Mouse (Mus musculus): ENCODE data around the gene Nt5c2. TPM values are rescaled to one million over a fixed set of nuclear protein-coding genes. Genes with fewer than 3 reads are reported as not detected.
A peak's percentile ranks its signal among the peaks of the same experiment; 100 is the strongest.
"Not testable (repeated sequence)": the region's sequence is repeated elsewhere in the genome, so short reads cannot be mapped to it uniquely, and the experiment has no call there.

The Nt5c2 gene
- polyA plus RNA-seq, 1 experiment from 2014 or later, result 77.9 TPM

DNA sequence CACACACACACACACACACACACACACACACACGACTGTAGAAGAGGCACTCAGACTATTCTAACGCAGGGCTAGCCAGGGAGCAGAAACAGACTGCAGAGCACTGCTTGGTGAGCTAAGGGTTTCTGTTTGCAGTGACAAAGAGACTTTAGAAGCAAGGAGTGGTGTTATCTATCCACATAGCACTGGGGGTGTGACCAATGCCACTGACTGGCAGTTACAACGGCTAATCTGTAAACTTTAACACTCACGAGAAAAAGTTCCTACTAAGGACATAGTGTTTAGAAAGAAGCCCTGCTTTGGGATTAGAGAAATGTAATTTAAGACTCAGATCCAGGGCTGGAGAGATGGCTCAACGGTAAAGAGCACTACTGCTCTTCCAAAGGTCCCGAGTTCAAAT, 15.2 kb downstream of the Nt5c2 start:
- Histone ChIP-seq H3K4me3 (ENCODE audit: low read depth, low read length) (no peak overlapping the region), H3K9me3 (ENCODE audit: control insufficient read depth, low read length) (no peaks in the 10 kb centered on the region), H3K9ac (ENCODE audit: low read length) (no peak overlapping the region), H3K27ac (ENCODE audit: low read depth, low read length) (no peak overlapping the region), H3K36me3 (ENCODE audit: control insufficient read depth, insufficient read depth, low read length) (no peaks in the 10 kb centered on the region), H3K27me3 (ENCODE audit: control insufficient read depth, insufficient read depth, low read length) (no peaks in the 10 kb centered on the region), H3K4me1 (replicated peaks; ENCODE audit: control insufficient read depth, insufficient read depth, low read length) (no peaks in the 10 kb centered on the region), H3K4me2 (ENCODE audit: low read depth, low read length, severe bottlenecking) (no peak overlapping the region)
- 82% methylated on average over 6 of the region's 6 CpGs for WGBS
- no peak for DNase-seq (ENCODE audit: low spot score)
- no peak for ATAC-seq (replicated peaks; ENCODE audit: low FRiP score)

DNA sequence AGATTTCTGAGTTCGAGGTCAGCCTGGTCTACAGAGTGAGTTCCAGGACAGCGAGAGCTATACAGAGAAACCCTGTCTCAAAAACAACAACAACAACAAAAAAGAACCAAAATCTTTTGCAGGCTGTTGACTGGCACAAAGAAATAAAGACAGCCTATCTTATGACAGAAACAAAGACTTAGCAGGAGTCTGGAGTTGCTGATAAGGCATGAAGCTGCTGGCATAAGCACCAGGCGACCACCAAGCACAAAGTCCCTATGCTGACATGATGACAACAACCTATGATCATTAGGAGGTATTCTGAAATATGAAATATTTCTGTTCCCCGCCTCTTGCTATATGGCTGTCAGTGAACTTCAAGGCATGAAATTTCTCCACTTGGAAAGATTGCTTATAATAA, 16.0 kb downstream of the Nt5c2 start:
- Histone ChIP-seq H3K36me3 (ENCODE audit: control insufficient read depth, insufficient read depth, low read length) (no peaks in the 10 kb centered on the region), H3K4me2 (ENCODE audit: low read depth, low read length, severe bottlenecking) (no peak overlapping the region), H3K9me3 (ENCODE audit: control insufficient read depth, low read length) (no peaks in the 10 kb centered on the region), H3K9ac (ENCODE audit: low read length) (no peak overlapping the region), H3K27me3 (ENCODE audit: control insufficient read depth, insufficient read depth, low read length) (no peaks in the 10 kb centered on the region), H3K4me1 (replicated peaks; ENCODE audit: control insufficient read depth, insufficient read depth, low read length) (no peaks in the 10 kb centered on the region), H3K27ac (ENCODE audit: low read depth, low read length) (no peak overlapping the region), H3K4me3 (ENCODE audit: low read depth, low read length) (no peak overlapping the region)
- 84% methylated on average over 4 of the region's 4 CpGs for WGBS
- DNase-seq (ENCODE audit: low spot score), result no peak
- no peak for ATAC-seq (replicated peaks; ENCODE audit: low FRiP score)

DNA sequence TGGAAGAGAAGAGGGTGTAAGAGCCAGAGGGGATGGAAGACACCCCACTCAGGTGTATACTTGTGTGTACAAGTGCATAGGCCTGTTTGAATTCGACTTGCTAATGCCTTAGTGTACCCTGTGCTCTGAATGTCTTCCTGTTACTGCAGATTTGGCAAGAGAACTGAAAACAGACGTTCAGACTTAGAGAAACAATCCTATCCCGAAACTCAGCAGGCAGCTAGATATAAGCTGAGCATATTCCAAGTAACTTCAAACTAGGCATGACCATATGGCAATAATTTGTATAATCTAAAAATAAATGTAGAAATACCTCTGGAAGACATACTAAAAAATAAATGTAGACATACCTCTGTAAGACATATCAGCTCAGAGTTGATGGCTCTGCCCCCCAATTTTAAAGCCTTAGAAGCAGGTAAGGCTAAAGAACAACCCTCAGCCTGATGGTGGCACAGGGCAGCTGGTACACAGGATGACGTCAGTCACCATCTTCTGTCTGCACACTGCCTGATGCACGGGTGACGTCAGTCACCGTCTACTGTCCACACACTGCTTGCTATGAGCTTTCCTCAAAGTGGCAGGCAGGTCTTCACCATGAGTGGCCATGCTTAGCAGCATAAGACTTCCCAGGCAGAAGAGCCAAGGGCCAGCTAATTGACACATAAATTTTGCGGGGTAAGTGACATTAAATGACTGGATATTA, 16.6 kb downstream of the Nt5c2 start:
- ATAC-seq (replicated peaks; ENCODE audit: low FRiP score), result no peak
- 90% methylated on average over 8 of the region's 8 CpGs for WGBS

DNA sequence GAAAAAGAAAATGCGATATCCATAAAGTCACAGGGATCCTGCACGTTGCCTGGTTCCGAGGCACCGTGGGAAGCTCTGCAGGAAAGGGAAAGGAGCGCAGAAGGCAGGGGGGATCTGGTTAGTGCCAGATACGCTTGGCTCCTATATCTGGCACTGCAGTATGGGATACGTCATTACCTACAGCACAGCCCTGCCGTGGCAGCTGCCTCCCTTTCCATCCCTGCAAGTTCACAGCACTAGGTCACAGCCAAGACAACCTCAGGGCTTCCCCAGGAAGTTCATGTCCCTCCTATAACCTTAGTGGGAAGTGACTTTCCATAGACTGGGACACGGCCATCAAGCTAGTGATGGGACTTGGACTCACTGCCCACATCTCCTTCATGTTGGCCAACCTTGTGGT, 18.9 kb downstream of the Nt5c2 start:
- no peak overlapping the region for H3K9ac ChIP-seq (ENCODE audit: low read length)
- ATAC-seq (replicated peaks; ENCODE audit: low FRiP score) (no peak), DNase-seq (ENCODE audit: low spot score) (no peak)

More for the DNA sequence above, 16.6 kb downstream of the Nt5c2 start:
- H3K4me3 ChIP-seq (ENCODE audit: low read depth, low read length), result no peak overlapping the region
- no peak for DNase-seq (ENCODE audit: low spot score)
- H3K27ac ChIP-seq (ENCODE audit: low read depth, low read length), result no peak overlapping the region
- H3K36me3 ChIP-seq (ENCODE audit: control insufficient read depth, insufficient read depth, low read length), result no peaks in the 10 kb centered on the region
- no peaks in the 10 kb centered on the region for H3K27me3 ChIP-seq (ENCODE audit: control insufficient read depth, insufficient read depth, low read length)
- no peak overlapping the region for H3K9ac ChIP-seq (ENCODE audit: low read length)
- H3K4me1 ChIP-seq (replicated peaks; ENCODE audit: control insufficient read depth, insufficient read depth, low read length), result no peaks in the 10 kb centered on the region
- no peak overlapping the region for H3K4me2 ChIP-seq (ENCODE audit: low read depth, low read length, severe bottlenecking)
- H3K9me3 ChIP-seq (ENCODE audit: control insufficient read depth, low read length), result no peaks in the 10 kb centered on the region

DNA sequence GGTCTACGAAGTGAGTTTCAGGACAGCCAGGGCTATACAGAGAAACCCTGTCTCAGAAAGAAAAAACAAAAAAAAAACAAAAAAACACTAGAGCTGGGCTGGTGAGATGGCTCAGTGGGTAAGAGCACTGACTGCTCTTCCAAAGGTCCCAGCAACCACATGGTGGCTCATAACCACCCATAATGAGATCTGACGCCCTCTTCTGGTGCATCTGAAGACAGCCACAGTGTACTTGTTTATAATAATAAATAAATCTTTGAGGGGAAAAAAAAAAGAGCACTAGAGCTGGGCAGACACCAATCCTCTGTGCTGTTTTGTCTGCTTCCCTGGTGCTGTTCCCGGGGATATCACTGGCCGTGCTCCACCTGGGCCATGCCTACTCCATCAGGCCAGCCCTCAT, 22.6 kb downstream of the Nt5c2 start:
- not testable (repeated sequence) for ATAC-seq (replicated peaks; ENCODE audit: low FRiP score); DNase-seq (ENCODE audit: low spot score)
- 79% methylated on average over 4 of the region's 4 CpGs for WGBS

More for the DNA sequence above, 18.9 kb downstream of the Nt5c2 start:
- Histone ChIP-seq H3K27ac (ENCODE audit: low read depth, low read length) (no peak overlapping the region), H3K4me2 (ENCODE audit: low read depth, low read length, severe bottlenecking) (no peak overlapping the region), H3K4me3 (ENCODE audit: low read depth, low read length) (no peak overlapping the region), H3K4me1 (replicated peaks; ENCODE audit: control insufficient read depth, insufficient read depth, low read length) (no peaks in the 10 kb centered on the region), H3K36me3 (ENCODE audit: control insufficient read depth, insufficient read depth, low read length) (no peaks in the 10 kb centered on the region), H3K27me3 (ENCODE audit: control insufficient read depth, insufficient read depth, low read length) (no peaks in the 10 kb centered on the region), H3K9me3 (ENCODE audit: control insufficient read depth, low read length) (no peaks in the 10 kb centered on the region)
- 92% methylated on average over 9 of the region's 9 CpGs for WGBS

DNA sequence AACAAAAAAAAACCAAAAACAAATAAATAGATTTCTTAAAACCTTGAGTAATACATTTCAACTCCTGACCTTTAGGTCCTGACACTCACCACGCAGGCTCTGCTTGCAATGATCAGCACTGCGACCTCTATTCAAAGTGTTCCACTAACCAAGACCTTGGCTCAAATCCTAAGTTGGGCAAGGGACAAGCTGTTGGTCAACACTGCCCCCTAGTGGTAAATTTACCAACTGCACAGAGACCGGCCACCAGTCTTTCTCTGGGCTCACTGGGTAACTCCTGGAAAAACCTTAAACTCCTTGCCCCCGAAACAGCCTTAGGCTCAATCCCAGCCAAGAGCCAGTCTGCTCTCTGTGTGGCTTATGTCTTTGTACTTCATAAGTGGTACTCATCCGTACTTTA, 23.8 kb downstream of the Nt5c2 start:
- 15% methylated on average over 5 of the region's 5 CpGs for WGBS

More for the DNA sequence above, 22.6 kb downstream of the Nt5c2 start:
- H3K9ac ChIP-seq (ENCODE audit: low read length); H3K4me2 ChIP-seq (ENCODE audit: low read depth, low read length, severe bottlenecking); H3K9me3 ChIP-seq (ENCODE audit: control insufficient read depth, low read length); H3K36me3 ChIP-seq (ENCODE audit: control insufficient read depth, insufficient read depth, low read length); H3K27ac ChIP-seq (ENCODE audit: low read depth, low read length); H3K4me1 ChIP-seq (replicated peaks; ENCODE audit: control insufficient read depth, insufficient read depth, low read length); H3K4me3 ChIP-seq (ENCODE audit: low read depth, low read length); H3K27me3 ChIP-seq (ENCODE audit: control insufficient read depth, insufficient read depth, low read length): not testable (repeated sequence)

DNA sequence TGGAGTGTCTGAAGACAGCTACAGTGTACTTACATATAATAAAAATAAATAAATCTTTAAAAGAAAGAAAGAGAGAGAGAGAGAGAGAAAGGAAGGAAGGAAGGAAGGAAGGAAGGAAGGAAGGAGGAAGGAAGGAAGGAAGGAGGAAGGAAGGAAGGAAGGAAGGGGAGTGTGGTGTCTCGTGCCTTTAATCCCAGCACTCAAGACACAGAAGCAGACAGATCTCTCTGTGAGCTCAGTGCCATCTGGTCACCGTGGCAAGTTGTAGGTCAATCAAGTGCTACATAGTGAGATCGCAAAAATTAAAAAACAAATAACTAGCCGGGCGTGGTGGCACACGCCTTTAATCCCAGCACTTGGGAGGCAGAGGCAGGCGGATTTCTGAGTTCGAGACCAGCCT, 24.3 kb downstream of the Nt5c2 start:
- WGBS, result 85% methylated on average over 8 of the region's 8 CpGs
- not testable (repeated sequence) for H3K4me2 ChIP-seq (ENCODE audit: low read depth, low read length, severe bottlenecking); H3K4me3 ChIP-seq (ENCODE audit: low read depth, low read length); H3K4me1 ChIP-seq (replicated peaks; ENCODE audit: control insufficient read depth, insufficient read depth, low read length); H3K9me3 ChIP-seq (ENCODE audit: control insufficient read depth, low read length); ATAC-seq (replicated peaks; ENCODE audit: low FRiP score); H3K27ac ChIP-seq (ENCODE audit: low read depth, low read length); H3K9ac ChIP-seq (ENCODE audit: low read length); DNase-seq (ENCODE audit: low spot score); H3K27me3 ChIP-seq (ENCODE audit: control insufficient read depth, insufficient read depth, low read length); H3K36me3 ChIP-seq (ENCODE audit: control insufficient read depth, insufficient read depth, low read length)

More for the DNA sequence above, 23.8 kb downstream of the Nt5c2 start:
- H3K36me3 ChIP-seq (ENCODE audit: control insufficient read depth, insufficient read depth, low read length), result no peaks in the 10 kb centered on the region
- ATAC-seq (replicated peaks; ENCODE audit: low FRiP score) (no peak), DNase-seq (ENCODE audit: low spot score) (peak; percentile 90)
- H3K4me3 ChIP-seq (ENCODE audit: low read depth, low read length), result no peak overlapping the region
- H3K9me3 ChIP-seq (ENCODE audit: control insufficient read depth, low read length), result no peaks in the 10 kb centered on the region
- no peaks in the 10 kb centered on the region for H3K27me3 ChIP-seq (ENCODE audit: control insufficient read depth, insufficient read depth, low read length)
- peaks cover 6% of the 10 kb centered on the region; the same call in 1 of the 2 replicates for H3K4me1 ChIP-seq (replicated peaks; ENCODE audit: control insufficient read depth, insufficient read depth, low read length)
- H3K9ac ChIP-seq (ENCODE audit: low read length), result no peak overlapping the region
- no peak overlapping the region for H3K27ac ChIP-seq (ENCODE audit: low read depth, low read length)
- no peak overlapping the region for H3K4me2 ChIP-seq (ENCODE audit: low read depth, low read length, severe bottlenecking)

DNA sequence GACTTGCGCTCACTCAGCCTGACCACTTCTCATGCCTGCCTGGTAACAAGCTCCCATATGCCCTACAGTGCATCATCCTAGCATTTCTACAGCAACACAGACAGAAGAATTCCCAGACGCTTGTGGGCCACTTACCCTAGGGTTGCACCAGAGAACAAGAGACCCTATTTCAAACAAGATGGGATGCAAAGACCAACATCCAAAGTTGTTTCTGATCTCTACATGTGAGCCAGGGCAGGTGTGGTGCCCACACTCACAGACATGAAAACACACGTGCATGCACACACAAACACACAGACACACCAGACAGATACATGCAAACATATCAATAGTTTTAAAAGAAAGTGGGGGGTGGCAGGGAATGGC, 24.8 kb downstream of the Nt5c2 start:
- Histone ChIP-seq H3K27me3 (ENCODE audit: control insufficient read depth, insufficient read depth, low read length) (no peaks in the 10 kb centered on the region), H3K4me2 (ENCODE audit: low read depth, low read length, severe bottlenecking) (no peak overlapping the region), H3K36me3 (ENCODE audit: control insufficient read depth, insufficient read depth, low read length) (no peaks in the 10 kb centered on the region), H3K9me3 (ENCODE audit: control insufficient read depth, low read length) (no peaks in the 10 kb centered on the region), H3K27ac (ENCODE audit: low read depth, low read length) (no peak overlapping the region), H3K4me1 (replicated peaks; ENCODE audit: control insufficient read depth, insufficient read depth, low read length) (peaks cover 6% of the 10 kb centered on the region; the same call in 1 of the 2 replicates), H3K9ac (ENCODE audit: low read length) (no peak overlapping the region), H3K4me3 (ENCODE audit: low read depth, low read length) (no peak overlapping the region)
- DNase-seq (ENCODE audit: low spot score) (no peak), ATAC-seq (replicated peaks; ENCODE audit: low FRiP score) (no peak)
- WGBS, result 90% methylated on average over 3 of the region's 3 CpGs

DNA sequence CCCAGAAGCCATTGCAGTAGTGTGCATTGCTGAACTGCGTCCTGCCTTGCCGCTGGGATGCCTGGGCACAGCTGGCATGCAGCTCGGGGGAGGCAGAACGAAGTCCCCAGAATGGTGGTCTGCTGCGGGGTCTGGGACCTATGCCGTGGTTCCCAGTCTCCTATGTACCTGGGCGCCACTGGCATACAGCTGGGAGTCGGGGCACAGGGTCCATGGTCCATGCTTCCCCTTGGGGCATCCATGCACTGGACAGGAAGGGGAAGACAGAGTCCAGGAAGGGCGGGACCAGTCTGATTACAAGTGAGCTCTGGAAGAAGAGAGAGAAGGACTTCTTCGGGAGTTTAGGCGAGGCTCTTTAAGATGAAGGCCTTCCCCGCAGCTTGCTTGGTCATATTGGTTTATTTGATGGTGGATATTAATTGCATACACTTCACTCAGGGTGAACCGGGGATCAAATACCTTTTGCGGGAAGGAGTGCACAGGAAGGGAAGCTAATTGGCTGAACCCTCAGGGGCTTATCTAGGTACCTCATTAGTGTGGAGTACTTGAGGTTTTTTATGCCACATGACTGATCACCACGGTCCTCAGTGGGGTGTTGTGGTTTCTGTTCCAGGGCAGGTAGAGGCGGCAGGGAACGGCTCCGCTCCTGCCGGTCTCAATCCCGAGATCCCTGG, 25.3 kb downstream of the Nt5c2 start:
- Histone ChIP-seq H3K4me3 (ENCODE audit: low read depth, low read length) (no peak overlapping the region), H3K27ac (ENCODE audit: low read depth, low read length) (no peak overlapping the region), H3K9me3 (ENCODE audit: control insufficient read depth, low read length) (no peaks in the 10 kb centered on the region), H3K36me3 (ENCODE audit: control insufficient read depth, insufficient read depth, low read length) (no peaks in the 10 kb centered on the region), H3K4me2 (ENCODE audit: low read depth, low read length, severe bottlenecking) (no peak overlapping the region), H3K9ac (ENCODE audit: low read length) (no peak overlapping the region), H3K4me1 (replicated peaks; ENCODE audit: control insufficient read depth, insufficient read depth, low read length) (peaks cover 6% of the 10 kb centered on the region; the same call in 1 of the 2 replicates), H3K27me3 (ENCODE audit: control insufficient read depth, insufficient read depth, low read length) (no peaks in the 10 kb centered on the region)
- WGBS, result 80% methylated on average over 20 of the region's 20 CpGs
- ATAC-seq (replicated peaks; ENCODE audit: low FRiP score) (no peak), DNase-seq (ENCODE audit: low spot score) (no peak)
